Mouse (Mus musculus) cerebellum, postnatal 36 days (tissue): Measurements from ENCODE around the gene Casq1.

Source experiments
- DNase-seq, 2 experiments: peaks; one replicate each; pipeline ENCODE4 v3.0.0; 2021 to 2022; ENCODE audit warnings: mixed read lengths in 2 of 2

The Casq1 gene

GRCm38 (mm10) chr1:172179102-172179501 is 40.6 kb downstream of the Casq1 start:
- DNase-seq, result peak; percentile 32 to 35

GRCm38 (mm10) chr1:172177791-172178190 is 41.9 kb downstream of the Casq1 start:
- DNase-seq, result peak; percentile 37 to 41

DNA sequence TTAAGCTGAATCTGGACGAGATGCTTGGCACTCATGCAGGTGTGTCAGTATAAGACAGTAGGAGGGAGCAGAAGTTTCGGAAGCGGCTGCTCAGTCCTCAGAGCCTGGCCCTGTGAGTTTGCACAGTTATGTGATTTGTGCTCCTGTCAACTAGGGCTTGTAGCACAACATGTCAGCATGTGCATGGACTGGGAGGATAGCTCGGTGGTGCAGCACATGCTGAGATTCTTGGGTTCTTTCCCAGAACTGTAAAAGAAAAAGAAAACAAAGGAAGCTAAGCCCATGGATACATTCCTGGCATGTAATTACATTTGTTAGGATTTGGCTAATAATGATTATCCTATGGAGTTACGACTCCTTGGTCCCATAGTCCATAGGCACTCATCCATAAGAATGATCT is 46.5 kb downstream of the Casq1 start:
- no peak for DNase-seq

- DNase-seq, result no peak
Measured at GRCm38 (mm10) chr1:172172381-172172780, 47.3 kb downstream of the Casq1 start.

DNA sequence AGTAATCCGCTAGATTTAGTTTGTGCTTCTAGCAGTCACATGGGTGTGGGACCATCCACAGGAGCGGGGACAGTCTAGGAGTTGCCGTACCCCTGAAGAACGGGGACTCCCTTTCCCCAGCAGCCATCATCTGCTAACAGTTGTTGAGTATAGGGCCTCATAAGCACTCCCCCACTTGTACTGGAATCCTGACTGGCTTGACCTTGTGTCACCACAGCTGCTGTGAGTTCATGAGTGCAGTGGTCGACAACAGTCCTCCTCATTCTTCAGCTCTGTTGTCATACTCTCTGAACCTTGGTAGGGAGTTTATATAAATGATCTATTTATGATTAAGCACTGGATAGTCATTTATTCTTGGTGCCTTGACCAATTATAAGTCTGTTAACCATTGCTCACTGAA is 49.9 kb downstream of the Casq1 start:
- no peak for DNase-seq

- no peak for DNase-seq
Measured at GRCm38 (mm10) chr1:172167911-172168310, 51.8 kb downstream of the Casq1 start.

DNA sequence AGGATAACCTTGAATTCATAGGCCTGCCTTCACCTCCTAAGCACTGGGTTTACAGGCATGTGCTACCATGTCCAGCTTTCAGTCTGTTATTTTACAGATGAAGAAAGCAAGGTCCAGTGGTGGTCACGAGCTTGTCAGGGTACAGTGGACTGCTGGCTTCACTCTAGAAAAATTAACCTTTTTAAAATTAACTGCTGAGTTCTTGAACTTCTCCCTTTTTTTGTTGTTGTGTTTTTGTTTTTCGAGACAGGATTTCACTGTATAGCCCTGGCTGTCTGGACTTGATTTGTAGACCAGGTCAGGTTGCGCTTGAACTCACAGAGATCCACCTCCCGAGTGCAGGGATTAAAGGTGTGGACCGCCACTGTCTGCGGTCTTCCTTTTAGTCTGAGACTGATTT is 56.7 kb downstream of the Casq1 start:
- DNase-seq, result no peak

- DNase-seq, result peak; percentile 42 to 60
Measured at GRCm38 (mm10) chr1:172162009-172162408, 57.7 kb downstream of the Casq1 start.

- no peak for DNase-seq
Measured at GRCm38 (mm10) chr1:172160508-172160907, 59.2 kb downstream of the Casq1 start.

- no peak for DNase-seq
Measured at GRCm38 (mm10) chr1:172159970-172160369, 59.7 kb downstream of the Casq1 start.
